Mouse (Mus musculus): Measurements from ENCODE around the gene Fam160a2. TPM values are rescaled to one million over a fixed set of nuclear protein-coding genes. Genes with fewer than 3 reads are reported as not detected.

Gene Fam160a2
- polyA plus RNA-seq (2012; rRNA removed): 48.8 and 50.2 TPM in 2 replicates

GRCm38 (mm10) chr7:105399935-105400624 lies at the start of gene Fam160a2:
TSS of gene Fam160a2 (minus strand) at chr7:105400054.
- Histone ChIP-seq H3K4me1 (ENCODE audit: control insufficient read depth, insufficient read depth, low read length) (peaks cover 2% of the 10 kb centered on the region; the same call in 1 of the 2 replicates), H3K4me3 (ENCODE audit: insufficient read depth, low read length) (peak within 1 kb of the TSS; percentile 50)
- TF ChIP-seq CTCF (IDR thresholded peaks at IDR 0.05; ENCODE audit: extremely low read depth, insufficient read depth, low read length) (no peak), POLR2A (IDR thresholded peaks at IDR 0.05; ENCODE audit: extremely low read depth, insufficient read depth, low read length) (peak; percentile 93)

GRCm38 (mm10) chr7:105445076-105445475 lies 45.2 kb upstream of the Fam160a2 start:
- Histone ChIP-seq H3K4me3 (ENCODE audit: insufficient read depth, low read length) (no peak overlapping the region), H3K27ac (ENCODE audit: insufficient read depth, low read length) (no peak overlapping the region), H3K4me1 (ENCODE audit: control insufficient read depth, insufficient read depth, low read length) (no peaks in the 10 kb centered on the region)
- TF ChIP-seq POLR2A (IDR thresholded peaks at IDR 0.05; ENCODE audit: extremely low read depth, insufficient read depth, low read length) (no peak), CTCF (IDR thresholded peaks at IDR 0.05; ENCODE audit: extremely low read depth, insufficient read depth, low read length) (no peak)

More at GRCm38 (mm10) chr7:105399935-105400624, at the start of gene Fam160a2:
- peak within 1 kb of the TSS; percentile 82 for H3K27ac ChIP-seq (ENCODE audit: insufficient read depth, low read length)

- TF ChIP-seq CTCF (IDR thresholded peaks at IDR 0.05; ENCODE audit: extremely low read depth, insufficient read depth, low read length) (no peak), POLR2A (IDR thresholded peaks at IDR 0.05; ENCODE audit: extremely low read depth, insufficient read depth, low read length) (no peak)
- Histone ChIP-seq H3K4me3 (ENCODE audit: insufficient read depth, low read length) (no peak overlapping the region), H3K27ac (ENCODE audit: insufficient read depth, low read length) (no peak overlapping the region), H3K4me1 (ENCODE audit: control insufficient read depth, insufficient read depth, low read length) (peaks cover 2% of the 10 kb centered on the region)
Measured at GRCm38 (mm10) chr7:105441426-105441825, 41.6 kb upstream of the Fam160a2 start.

GRCm38 (mm10) chr7:105437979-105438772 lies 38.3 kb upstream of the Fam160a2 start:
- TF ChIP-seq CTCF (IDR thresholded peaks at IDR 0.05; ENCODE audit: extremely low read depth, insufficient read depth, low read length) (no peak), POLR2A (IDR thresholded peaks at IDR 0.05; ENCODE audit: extremely low read depth, insufficient read depth, low read length) (no peak)
- Histone ChIP-seq H3K4me1 (ENCODE audit: control insufficient read depth, insufficient read depth, low read length) (peaks cover 2% of the 10 kb centered on the region), H3K27ac (ENCODE audit: insufficient read depth, low read length) (peak overlapping the region; percentile 44), H3K4me3 (ENCODE audit: insufficient read depth, low read length) (no peak overlapping the region)

- TF ChIP-seq POLR2A (IDR thresholded peaks at IDR 0.05; ENCODE audit: extremely low read depth, insufficient read depth, low read length) (no peak), CTCF (IDR thresholded peaks at IDR 0.05; ENCODE audit: extremely low read depth, insufficient read depth, low read length) (no peak)
Measured at GRCm38 (mm10) chr7:105434798-105435197, 34.9 kb upstream of the Fam160a2 start.

GRCm38 (mm10) chr7:105433859-105434258 lies 34.0 kb upstream of the Fam160a2 start:
- peaks cover 9% of the 10 kb centered on the region for H3K4me1 ChIP-seq (ENCODE audit: control insufficient read depth, insufficient read depth, low read length)
- H3K4me3 ChIP-seq (ENCODE audit: insufficient read depth, low read length): no peak overlapping the region
- TF ChIP-seq POLR2A (IDR thresholded peaks at IDR 0.05; ENCODE audit: extremely low read depth, insufficient read depth, low read length) (no peak), CTCF (IDR thresholded peaks at IDR 0.05; ENCODE audit: extremely low read depth, insufficient read depth, low read length) (no peak)
- no peak overlapping the region for H3K27ac ChIP-seq (ENCODE audit: insufficient read depth, low read length)

More at GRCm38 (mm10) chr7:105434798-105435197, 34.9 kb upstream of the Fam160a2 start:
- peaks cover 8% of the 10 kb centered on the region for H3K4me1 ChIP-seq (ENCODE audit: control insufficient read depth, insufficient read depth, low read length)
- no peak overlapping the region for H3K4me3 ChIP-seq (ENCODE audit: insufficient read depth, low read length)
- H3K27ac ChIP-seq (ENCODE audit: insufficient read depth, low read length): no peak overlapping the region

- H3K4me1 ChIP-seq (ENCODE audit: control insufficient read depth, insufficient read depth, low read length): peaks cover 9% of the 10 kb centered on the region
- no peak overlapping the region for H3K4me3 ChIP-seq (ENCODE audit: insufficient read depth, low read length)
- TF ChIP-seq POLR2A (IDR thresholded peaks at IDR 0.05; ENCODE audit: extremely low read depth, insufficient read depth, low read length): no peak
- no peak for TF ChIP-seq CTCF (IDR thresholded peaks at IDR 0.05; ENCODE audit: extremely low read depth, insufficient read depth, low read length)
- H3K27ac ChIP-seq (ENCODE audit: insufficient read depth, low read length): no peak overlapping the region
Measured at GRCm38 (mm10) chr7:105432058-105432457, 32.2 kb upstream of the Fam160a2 start.

- Histone ChIP-seq H3K4me1 (ENCODE audit: control insufficient read depth, insufficient read depth, low read length) (peaks cover 5% of the 10 kb centered on the region), H3K4me3 (ENCODE audit: insufficient read depth, low read length) (peak overlapping the region; percentile 88), H3K27ac (ENCODE audit: insufficient read depth, low read length) (peak overlapping the region; percentile 87)
- TF ChIP-seq POLR2A (IDR thresholded peaks at IDR 0.05; ENCODE audit: extremely low read depth, insufficient read depth, low read length): no peak
Measured at GRCm38 (mm10) chr7:105426051-105426450, 26.2 kb upstream of the Fam160a2 start.

- TF ChIP-seq POLR2A (IDR thresholded peaks at IDR 0.05; ENCODE audit: extremely low read depth, insufficient read depth, low read length) (no peak; the same call in 1 of the 2 replicates), CTCF (IDR thresholded peaks at IDR 0.05; ENCODE audit: extremely low read depth, insufficient read depth, low read length) (no peak)
- H3K27ac ChIP-seq (ENCODE audit: insufficient read depth, low read length): peak within 1 kb of the TSS; percentile 87
- peak within 1 kb of the TSS; percentile 88 for H3K4me3 ChIP-seq (ENCODE audit: insufficient read depth, low read length)
- peaks cover 5% of the 10 kb centered on the region for H3K4me1 ChIP-seq (ENCODE audit: control insufficient read depth, insufficient read depth, low read length)
Measured at GRCm38 (mm10) chr7:105425424-105426043, 25.7 kb upstream of the Fam160a2 start, which contains the start of gene Cckbr. TSS of gene Cckbr (plus strand) at chr7:105425731.
